Mouse (Mus musculus) cortical plate, adult 2 months (tissue): ENCODE data around the gene Taar7e.
"Not testable (repeated sequence)": the region's sequence is repeated elsewhere in the genome, so short reads cannot be mapped to it uniquely, and the experiment has no call there.

Experiments
- CTCF ChIP-seq: fragments of 200-500 bp; IDR thresholded peaks from 2 replicates; pipeline ENCODE4 v1.5.1; 2011; ENCODE audit warnings: mild to moderate bottlenecking, control low read depth, low read length; ENCODE audit not compliant: insufficient read depth; ENCODE audit errors: extremely low read depth
- POLR2A ChIP-seq: fragments of 200-500 bp; IDR thresholded peaks from 2 replicates; pipeline ENCODE4 v1.6.1; 2011; ENCODE audit warnings: mild to moderate bottlenecking, low read length, control low read depth; ENCODE audit not compliant: insufficient read depth; ENCODE audit errors: extremely low read depth

DNA sequence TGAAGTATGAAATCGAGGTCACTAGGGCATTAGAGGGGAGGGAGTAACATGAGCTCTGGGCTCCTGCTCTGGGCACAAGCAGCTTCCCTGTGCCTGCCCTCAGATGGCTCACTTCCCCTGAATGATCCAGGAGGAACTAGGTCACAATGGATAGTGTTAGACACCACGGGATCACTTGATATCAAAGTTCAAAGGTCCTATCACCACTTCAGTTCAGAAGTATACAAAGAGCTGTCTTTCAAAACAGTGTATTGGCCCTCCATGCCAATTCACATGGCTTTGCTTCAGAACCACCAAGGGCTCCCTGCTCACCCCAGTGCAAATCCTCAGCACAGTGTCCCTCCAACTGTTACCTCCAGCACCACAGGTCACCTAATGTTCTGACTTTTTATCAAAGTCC, 37.3 kb downstream of the Taar7e start:
- not testable (repeated sequence) for TF ChIP-seq CTCF, POLR2A
